Mouse (Mus musculus) ES-E14 (cell line): Measurements from ENCODE around the gene Tm7sf3.

ENCODE experiments used
- HCFC1 ChIP-seq: IDR thresholded peaks from 2 replicates; pipeline ENCODE4 v1.6.1; 2012; ENCODE audit warnings: low read length, inconsistent platforms, borderline replicate concordance; ENCODE audit not compliant: insufficient read depth
- MAFK ChIP-seq: IDR thresholded peaks from 2 replicates; pipeline ENCODE4 v1.6.1; 2014; ENCODE audit warnings: mild to moderate bottlenecking, low read depth, low read length, inconsistent platforms; ENCODE audit not compliant: insufficient read depth
- ZC3H11A ChIP-seq: IDR thresholded peaks from 2 replicates; pipeline ENCODE4 v1.6.1; 2012; ENCODE audit warnings: low read depth, mild to moderate bottlenecking, inconsistent platforms, low read length, borderline replicate concordance
- ZNF384 ChIP-seq: IDR thresholded peaks from 2 replicates; pipeline ENCODE4 v1.6.1; 2012; ENCODE audit warnings: low read depth, low read length, inconsistent platforms

GRCm38 (mm10) chr6:146640991-146641390 lies 1.6 kb downstream of the Tm7sf3 start:
- TF ChIP-seq ZC3H11A (no peak), HCFC1 (no peak), ZNF384 (no peak), MAFK (no peak)
